Mouse (Mus musculus): Measurements from ENCODE around the gene Ccr3.
"Not testable (repeated sequence)": the region's sequence is repeated elsewhere in the genome, so short reads cannot be mapped to it uniquely, and the experiment has no call there.

Gene Ccr3

DNA sequence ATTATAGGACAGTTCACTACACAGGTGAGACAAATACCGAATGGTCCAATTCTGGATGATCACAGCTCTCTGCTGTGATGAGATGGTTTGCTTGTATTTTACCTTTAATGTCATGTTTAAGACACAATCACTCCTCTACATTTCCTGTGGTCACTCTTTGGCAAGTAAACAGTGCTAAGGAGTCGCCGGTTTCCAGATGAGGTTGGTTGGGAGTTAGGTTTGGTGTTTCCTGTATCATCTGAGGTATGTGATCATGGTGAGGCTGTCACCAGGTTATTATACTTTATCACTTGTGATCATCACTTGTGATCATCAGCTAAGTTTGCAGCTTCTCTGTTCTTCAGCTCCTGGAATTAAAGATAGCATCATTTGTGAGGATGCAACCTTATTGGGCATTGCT is 19.2 kb downstream of the Ccr3 start:
- no peak for DNase-seq (ENCODE audit: low spot score in 2 of 2)

DNA sequence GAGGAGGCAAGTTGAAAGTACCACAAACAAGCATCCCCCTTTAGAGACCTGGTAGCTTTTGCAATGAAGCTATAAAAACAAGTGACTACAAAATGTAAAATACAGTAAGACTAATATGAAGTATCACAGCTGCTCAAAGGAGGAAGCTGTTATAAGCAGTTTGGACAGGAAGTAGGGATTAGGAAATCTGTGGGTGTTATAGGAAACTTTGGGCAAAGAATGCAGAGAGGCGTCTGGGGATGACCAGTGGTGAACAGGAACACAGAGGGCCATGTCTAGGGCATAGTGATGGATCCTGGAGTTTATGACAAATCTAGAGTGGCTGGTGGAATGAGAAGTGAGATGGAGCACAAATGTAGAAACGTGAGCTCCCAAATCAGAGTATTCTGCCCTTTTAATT is 31.8 kb downstream of the Ccr3 start:
- no peak for DNase-seq (ENCODE audit: low spot score in 2 of 2)

DNA sequence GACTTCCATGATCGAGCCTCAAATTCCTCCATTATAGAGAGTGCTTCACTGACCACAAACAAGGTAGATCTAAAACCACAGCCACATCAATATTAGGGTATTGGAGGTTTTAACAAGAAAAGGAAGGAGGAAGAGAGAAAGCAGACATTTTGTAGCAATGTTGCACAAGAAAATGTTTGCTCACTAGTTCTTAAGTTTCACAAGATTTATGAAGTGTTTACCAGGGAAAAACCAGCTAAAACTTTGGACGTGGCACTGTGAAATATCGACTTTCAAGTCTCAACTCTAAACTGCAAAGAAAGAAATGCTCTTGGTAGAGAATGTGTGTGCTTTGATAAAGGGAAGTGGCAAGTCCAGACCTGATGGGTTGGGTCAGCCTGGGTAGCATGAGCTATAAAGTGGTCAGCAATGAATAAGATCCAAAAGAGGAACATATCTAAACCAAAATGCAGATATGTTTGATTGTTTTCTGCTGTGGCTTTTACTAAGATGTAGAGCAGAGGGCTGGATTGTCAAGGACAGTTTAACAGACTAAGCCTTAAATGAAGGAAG is 34.5 kb downstream of the Ccr3 start:
- DNase-seq (ENCODE audit: low spot score in 2 of 2), result no peak

DNA sequence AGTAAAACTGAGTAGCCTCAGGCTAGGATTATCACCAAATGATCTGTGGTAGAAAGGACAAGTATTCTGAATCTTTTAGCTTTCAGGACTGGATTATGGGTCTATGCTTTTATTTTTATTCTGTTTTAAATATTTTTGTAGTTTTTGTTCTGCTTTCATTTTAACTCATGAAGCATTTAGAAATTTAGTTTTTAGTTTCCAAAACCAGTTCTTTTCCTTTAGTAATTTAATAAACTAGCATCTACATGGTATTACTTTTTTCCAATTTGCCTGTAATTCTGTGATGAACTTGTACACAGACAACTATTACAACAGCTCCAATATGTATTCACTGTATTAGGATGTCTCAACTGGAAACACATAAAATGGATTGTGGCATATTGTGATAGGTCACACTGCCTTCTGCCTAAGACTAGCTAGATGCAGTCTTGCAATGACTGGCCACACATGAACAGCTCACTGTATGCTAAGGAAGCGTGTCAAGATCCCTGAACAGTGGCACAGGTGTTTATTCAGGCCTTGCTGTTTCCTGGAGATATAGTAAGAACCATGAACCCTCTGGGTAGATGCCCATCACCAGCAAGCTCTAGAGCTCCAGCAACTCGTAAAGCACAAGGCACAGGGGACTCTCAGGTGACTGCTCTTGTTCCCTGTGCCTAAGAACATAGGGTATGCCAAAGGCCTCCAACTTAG is 38.0 kb downstream of the Ccr3 start:
- no peak for DNase-seq (ENCODE audit: low spot score in 2 of 2)

DNA sequence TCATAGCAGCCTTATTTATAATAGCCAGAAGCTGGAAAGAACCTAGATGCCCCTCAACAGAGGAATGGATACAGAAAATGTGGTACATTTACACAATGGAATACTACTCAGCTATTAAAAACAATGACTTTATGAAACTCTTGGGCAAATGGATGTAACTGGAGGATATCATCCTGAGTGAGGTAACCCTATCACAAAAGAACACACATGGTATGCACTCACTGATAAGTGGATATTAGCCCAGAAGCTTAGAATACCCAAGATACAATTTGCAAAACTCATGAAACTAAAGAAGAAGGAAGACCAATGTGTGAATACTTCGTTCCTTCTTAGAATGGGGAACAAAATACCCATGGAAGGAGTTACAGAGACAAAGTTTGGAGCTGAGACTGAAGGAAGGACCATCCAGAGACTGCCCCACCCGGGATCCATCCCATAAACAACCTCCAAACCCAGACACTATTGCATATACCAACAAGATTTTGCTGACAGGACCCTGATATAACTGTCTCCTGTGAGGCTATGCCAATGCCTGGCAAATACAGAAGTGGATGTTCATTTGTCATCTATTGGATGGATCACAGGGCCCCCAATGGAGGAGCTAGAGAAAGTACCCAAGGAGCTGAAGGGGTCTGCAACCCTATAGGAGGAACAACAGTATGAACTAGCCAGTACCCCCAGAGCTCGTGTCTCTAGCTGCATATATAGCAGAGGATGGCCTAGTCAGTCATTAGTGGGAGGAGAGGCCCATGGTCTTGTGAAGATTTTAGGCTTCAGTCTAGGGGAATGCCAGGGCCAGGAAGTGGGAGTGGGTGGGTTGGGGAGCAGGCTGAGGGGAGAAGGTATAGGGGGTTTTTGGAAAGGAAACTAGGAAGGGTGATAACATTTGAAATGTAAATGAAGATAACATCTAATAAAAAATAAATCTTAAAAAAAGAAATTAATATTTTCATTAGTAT is 40.0 kb downstream of the Ccr3 start:
- DNase-seq (ENCODE audit: low spot score in 2 of 2), result not testable (repeated sequence)

DNA sequence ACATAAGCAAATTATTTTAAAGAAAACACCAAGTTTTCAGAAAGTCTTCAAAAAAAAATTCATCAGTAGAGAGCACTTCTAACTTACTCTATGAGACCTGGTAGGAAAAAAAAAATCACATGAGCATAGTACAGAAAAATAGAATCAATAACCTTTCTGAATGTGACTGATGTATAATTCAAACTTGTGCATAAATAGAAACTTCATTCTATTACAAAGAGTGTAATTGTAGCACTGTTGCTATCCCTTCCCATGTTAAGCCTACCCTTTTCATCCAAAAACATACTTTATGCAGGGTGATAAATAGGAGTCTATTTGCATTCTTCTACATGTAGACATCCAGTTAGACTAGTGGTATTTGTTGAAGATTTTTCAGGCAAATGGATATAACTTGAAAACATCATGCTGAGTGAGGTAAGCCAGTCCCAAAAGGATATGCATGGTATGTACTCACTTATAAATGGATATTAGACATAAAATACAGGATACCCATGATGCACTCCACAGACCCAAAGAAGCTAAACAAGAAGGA is 44.9 kb downstream of the Ccr3 start:
- no peak for DNase-seq (ENCODE audit: low spot score in 2 of 2)

DNA sequence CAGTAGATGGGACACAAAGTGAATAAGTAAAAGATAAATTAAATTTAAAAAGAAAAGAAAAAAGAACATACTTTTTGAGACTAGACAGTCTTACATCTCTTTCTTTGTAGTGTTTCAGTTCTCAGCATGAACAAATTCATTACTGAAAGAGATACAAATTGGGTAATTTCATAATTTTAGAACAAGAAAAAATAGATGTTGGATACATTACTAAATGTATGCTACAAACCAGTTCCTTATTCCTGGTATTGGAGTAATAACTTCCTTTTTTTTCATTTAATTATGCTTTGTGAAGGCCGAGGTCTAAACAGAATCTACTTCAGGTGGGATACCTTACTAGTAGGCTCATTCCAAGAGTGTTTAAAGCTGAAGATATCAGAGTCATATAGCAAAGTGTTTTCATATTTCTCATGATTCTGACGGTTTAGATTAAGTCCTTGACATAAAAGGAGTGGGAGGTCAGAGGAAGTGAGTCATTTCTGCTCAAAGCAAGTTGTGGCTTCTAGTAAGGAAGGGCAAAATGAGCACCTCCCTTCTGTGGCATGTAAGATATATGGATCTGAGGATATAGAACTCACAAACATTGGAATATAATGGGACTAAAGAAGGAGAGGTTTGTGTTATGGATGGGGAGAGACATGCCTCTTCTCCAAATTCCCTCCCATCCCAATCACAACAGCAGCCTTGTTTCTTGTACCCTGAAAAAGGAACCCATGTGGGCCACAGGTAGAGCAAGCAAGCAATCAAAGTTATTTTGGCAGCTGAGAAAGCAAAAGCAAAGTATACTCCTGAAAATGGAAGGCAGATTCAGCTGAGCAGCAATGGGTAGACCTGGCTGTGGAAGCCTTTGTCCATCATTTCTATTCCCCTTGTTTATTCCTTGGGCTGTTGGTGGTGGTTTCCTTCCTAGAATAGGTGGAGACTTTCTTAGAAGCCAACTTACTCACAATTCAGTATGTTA is 46.6 kb downstream of the Ccr3 start:
- DNase-seq (ENCODE audit: low spot score in 2 of 2), result no peak

DNA sequence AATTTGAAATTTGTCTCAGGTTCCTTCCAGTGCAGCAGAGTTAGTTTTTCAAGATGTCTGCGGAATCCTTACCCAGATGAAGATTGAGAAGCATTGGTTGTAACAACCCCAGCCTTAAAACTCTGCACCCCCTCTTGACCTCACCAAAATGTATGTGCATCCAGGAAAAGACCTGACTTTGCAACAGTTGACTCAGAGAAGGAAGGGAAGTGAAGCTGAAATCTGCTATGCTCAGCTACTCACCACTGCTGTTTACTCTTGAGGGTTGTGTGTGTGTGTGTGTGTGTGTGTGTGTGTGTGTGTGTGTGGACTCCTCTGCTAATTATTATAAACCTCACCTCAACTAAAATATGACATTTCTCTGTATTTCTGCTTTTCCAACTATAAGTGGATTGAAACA is 49.7 kb downstream of the Ccr3 start:
- DNase-seq (ENCODE audit: low spot score in 2 of 2), result no peak

DNA sequence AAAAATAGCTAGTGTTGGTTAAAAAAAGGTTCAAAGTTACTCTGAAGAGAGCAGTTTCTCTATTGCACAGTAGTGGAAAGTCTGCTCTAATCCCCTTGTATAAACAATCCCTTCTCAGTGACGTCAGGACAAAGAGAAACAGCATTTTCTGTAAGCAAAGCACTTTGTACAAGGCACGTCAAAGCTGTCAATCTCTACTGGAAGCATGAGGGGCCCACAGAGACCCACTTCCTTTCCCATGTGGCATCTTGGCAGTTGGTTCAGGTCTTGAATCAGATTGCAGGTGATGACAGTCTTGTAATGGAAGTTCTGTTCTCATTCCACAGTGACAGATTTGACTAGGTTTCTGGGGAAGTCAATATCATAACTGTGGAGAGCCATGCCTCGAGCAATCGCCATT is 58.0 kb downstream of the Ccr3 start:
- no peak for DNase-seq (ENCODE audit: low spot score in 2 of 2)

DNA sequence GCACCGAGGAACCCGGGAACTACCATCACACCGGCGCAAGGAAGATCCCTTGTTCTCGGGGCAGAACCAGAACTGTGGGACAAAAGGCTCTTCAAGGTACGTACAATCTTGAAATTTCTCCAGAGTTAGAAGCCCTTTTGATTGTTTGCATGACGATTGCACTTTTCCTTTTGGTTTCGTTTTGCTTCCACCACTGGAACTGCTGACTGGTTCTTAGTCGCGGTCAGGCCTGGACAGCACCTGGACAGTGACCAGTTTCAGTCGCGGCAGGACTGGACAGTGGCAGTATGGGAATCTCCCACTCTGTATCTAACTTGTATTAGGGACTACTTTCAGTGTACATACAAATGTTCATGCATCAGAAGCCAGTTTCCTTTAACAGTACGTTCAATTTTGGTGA is 58.7 kb downstream of the Ccr3 start:
- not testable (repeated sequence) for DNase-seq (ENCODE audit: low spot score in 2 of 2)

All from spleen, postnatal 4 days (tissue).